Mouse (Mus musculus): ENCODE results near the gene Tmtc1.

GRCm38 (mm10) chr6:148193972-148194701, 250.1 kb downstream of the Tmtc1 start:
- TF ChIP-seq CTCF (IDR thresholded peaks at IDR 0.05; ENCODE audit: low read depth, low read length) (no peak), POLR2A (IDR thresholded peaks at IDR 0.05; ENCODE audit: extremely low read depth, insufficient read depth, low read length) (no peak)

Data from liver, adult 2 months (tissue).